Mouse (Mus musculus): Measurements from ENCODE around the gene F2r.

The F2r gene

DNA sequence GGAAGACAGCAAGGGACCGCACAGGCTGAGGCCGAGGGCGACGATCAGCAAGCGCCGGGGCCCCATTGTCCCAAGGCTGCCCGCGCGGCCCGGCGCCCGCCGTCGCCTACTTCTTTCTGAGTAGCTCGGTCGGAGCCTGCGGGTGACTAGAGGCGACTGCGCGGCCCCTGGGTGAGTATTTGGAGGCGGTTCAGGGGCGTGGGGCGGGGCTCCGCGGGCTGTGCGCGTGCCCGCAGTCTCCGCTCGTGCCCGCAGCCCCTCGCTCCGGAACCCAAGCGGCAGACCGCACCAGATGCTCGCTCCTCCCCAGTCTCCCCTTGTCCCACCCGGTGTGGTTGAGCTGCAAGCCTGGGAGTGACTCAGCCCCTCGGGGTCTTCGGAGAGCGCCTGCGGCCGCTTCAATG is at the start of gene F2r:
F2r (minus strand) TSS at position 179 of the 404 bp plus-strand sequence.
- peak; percentile 91 for DNase-seq

DNA sequence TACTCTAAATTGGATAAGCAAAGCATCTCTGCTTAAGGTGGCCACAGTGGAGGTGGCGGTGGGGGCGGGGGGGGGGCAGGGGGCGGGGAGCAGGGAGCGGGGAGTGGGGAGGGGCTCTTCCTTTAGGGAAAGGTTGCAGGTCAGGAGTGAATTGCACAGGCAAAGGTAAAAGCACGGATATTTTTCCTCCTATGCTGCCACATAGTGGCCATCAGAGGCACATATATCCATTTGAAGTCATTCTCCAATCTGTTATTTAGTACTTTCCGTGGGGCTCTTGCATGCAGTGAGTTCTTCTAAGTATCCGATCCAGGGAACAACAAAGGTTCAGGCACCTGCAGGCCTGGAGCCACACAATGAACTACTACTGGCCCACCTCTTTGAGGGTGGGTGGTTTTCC is 49.0 kb upstream of the F2r start:
- DNase-seq = peak; percentile 43

DNA sequence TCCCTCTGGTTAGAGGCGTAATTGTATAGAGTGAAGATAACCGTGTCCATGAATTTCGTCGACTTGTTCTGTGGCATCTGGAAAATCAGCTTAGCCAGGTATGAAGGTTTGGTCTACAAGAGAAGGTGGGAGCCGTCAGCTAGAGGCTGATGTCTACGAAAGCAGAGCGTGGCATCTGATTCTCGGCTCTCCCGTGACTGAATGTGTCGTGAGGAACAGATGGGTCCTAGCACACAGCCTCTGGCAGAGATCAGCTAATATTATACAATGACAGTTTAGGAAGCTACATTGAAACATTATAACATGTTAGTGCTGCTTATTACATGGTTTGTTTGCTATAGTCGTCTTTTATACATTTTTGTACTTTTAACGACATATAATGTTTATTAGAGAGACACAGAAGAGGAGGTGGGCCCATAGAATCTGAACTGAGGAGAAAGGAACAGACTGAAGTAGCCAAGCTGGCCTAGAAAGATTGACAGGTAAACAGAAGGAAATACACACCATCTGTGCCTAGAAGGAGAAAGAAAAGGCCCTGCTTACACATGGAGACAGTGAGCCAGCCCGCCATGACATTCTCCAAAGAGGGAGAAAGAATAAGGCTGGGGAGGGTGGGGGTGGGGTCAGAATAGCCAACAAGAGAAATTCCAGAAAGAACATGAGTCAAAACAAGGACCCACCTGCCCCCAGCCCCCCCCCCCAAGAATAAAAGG is 47.5 kb upstream of the F2r start:
- DNase-seq = no peak

DNA sequence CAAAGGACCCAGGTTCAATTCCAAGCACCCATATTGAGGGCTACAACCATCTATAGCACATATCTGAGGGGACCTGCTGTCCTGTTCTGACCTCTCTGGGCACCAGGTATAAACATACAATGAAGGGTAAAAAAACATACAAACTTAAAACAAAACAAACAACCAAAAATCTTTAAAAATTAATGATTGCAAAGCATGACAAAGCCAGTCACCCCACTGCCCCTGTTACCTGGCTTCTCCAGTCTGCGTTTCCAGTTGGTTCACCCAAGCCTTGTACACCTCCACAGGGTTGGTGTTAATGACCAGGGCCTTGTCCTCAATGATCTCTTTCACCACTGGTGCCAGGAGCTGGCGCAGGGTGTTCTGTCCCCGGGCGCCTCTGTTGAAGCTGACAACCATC is 45.5 kb upstream of the F2r start:
- DNase-seq = no peak

DNA sequence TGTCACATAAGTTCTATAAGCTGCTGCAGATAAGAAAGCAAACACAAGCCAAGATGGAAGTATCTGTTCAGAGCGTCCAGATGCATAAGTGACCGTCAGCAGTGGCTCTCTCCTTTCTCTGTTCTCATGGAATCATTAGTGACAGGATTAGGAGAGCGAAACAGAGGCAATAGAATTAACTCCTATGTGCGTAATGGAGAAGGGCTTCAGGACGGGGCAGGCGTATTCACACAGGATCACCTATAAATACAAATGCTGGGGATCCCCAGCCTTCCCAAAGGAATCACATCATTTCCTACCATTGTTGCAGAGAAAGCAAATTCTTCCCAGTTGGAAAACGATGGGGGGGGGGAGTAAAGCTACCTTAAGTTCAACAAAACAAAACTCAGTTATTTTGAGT is 41.1 kb upstream of the F2r start:
- DNase-seq = no peak

DNA sequence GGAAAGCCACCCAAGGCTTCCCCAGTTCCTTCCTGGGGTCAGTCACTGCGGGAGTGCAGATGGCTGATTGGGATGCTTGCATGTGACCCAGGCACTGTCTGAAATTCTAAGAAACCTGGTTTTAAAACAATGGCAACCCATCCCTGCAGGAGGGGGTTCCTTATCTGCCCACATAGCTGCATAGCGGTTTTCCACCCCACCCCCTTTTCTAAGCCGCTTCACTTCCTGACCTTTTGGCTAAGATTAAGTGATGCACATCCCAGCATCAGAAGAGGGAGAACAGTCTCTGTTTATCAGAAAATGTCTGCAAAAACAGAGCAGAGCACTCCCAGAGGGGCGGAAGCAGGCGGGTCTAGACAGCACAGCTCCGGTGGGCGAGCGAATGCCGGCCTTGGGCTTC is 38.9 kb upstream of the F2r start:
- DNase-seq = no peak

DNA sequence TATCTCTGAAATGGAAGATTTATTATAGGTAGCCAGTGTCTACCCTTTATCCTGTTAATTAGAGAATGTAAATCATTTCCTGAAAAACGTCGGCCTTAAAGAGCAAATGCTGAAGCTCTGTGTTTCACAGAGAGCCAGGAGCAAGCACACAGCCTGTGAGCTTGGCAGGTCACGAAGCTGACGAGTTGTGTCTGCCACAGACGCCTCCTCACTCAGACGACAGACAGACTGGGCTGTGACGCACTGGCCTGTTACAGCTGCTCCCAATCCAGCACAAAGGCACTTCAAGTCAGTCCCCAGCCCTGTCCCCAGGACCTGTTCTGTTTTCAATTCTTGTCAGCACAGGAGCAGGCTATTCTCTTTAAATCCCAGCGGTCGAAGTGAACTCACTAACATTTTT is 37.0 kb upstream of the F2r start:
- peak; percentile 60 for DNase-seq

DNA sequence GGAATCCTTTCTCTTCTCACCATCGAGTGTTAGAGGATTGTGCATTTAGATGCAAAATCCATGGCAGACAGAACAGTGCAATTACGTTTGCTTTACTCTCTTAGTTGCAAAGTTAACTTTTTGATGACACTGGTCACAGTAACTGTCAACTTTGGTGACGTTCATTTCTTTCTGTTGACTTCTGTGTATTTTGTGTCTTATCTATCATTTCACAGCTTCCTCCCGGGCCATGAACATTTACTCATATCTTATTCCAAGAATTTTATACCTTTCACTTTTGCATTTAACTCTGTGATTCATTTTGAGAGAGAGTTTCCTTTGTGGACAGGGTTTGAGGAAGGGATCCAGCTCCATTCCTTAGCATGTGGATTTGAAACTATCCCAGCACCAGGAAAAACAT is 35.4 kb upstream of the F2r start:
- DNase-seq = no peak

DNA sequence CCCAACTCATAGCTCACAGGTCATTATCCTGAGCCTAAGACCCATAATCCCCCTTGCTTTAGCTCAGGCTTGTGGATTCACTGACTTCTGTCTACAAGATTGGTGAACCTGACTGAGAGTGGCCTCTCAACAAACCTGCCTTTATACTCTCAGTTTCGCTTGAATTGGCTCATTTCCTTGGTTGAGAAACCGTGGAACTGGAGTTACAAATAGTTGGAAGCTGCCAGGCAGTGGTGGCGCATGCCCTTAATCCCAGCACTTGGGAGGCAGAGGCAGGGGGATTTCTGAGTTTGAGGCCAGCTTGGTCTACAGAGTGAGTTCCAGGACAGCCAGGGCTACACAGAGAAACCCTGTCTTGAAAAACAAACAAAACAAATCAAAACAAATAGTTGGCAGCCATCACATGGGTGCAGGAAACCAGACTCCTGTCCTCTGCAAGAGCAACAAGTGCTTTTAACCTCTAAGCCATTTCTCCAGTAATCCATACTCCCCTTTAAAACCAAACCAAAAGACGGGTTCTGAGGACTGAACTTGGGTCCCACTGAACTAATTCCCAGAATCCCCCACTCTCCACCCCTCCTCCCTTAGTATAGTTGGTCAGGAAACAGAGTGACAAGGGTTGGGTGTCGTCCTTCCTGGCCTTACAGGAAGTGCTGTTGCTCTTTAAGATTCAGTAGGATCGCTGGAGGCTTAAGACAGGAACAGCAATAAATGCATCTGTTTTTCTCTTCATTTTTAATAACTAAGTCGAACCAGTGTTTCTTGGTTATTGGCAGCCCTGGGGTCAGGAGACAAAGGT is 33.8 kb upstream of the F2r start:
- DNase-seq = peak; percentile 25

DNA sequence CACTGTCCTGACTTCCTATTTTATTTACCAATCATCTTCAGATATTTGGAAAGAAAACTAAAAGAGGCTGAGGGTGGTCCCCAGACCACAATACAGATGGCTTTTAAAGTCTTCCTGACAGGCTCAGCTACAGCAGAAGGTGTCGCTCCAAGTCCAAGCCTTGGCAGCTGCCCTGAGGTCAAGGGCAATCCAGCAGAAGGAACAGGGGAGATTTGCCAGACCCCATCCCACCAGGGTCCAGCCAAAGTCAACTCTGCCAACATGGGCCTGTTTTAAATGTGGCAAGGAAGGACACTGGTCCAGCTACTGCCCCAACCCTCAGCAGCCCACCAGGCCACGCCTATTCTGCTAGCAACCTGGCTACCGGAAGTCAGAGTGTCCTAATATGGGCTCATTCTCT is 31.7 kb upstream of the F2r start:
- no peak for DNase-seq

DNA sequence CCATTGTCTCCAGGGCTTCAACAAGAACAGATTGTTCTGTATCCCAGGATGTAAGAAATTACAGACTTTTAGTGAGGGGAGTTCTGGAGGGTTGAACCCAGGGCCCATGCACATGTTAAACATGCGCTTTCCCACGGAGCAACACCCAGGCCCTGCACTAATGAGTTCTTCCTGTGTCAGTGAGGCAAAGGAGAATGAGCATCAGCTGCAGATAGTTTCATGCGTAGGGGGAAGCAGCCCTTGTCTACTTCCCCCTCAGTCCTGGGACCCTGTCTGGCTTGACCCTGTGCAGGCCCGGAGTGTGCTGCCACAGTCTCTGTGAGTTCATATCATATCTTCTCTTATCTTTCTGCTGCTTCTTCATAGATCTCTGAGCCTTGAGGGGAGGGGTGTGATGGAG is 29.0 kb upstream of the F2r start:
- DNase-seq = no peak

DNA sequence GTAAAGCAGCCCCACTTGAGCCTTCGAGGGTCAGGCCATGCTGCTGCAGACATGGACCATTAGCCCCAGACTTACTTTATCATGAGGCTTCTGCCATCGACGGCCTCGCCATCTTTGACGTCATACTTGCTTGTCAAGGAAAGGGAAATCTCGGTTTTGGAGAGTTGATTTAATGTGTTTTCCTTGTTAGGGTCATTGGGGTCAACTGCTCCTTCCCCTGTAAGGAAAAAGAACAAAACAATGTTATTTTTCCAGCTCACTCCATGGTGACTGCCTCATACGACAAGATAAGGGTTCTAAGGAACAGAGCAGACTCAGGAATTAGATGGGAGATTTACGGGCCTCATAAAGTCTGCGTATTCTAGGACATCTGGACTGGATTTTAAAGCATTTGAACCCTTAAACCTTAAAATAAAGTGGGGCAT is 28.4 kb upstream of the F2r start:
- no peak for DNase-seq

DNA sequence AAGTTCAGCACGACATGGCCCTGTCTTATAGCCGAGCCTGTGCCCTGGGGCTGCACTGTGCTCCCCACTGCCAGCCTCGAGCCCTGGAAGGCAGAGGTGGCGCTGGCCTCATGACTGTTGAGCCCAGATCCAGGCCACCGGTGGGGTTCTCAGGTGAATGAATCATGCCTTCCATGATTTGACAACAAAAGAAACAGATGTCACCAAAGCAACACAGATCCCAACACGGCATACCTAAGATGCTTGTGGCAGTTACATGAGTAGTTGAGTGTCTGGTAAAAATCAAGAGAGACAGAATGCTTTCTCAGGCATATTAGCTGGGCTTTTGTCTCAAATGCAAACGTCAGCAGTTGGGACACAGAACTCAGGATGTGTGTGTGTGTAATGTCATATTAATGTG is 25.5 kb upstream of the F2r start:
- no peak for DNase-seq

DNA sequence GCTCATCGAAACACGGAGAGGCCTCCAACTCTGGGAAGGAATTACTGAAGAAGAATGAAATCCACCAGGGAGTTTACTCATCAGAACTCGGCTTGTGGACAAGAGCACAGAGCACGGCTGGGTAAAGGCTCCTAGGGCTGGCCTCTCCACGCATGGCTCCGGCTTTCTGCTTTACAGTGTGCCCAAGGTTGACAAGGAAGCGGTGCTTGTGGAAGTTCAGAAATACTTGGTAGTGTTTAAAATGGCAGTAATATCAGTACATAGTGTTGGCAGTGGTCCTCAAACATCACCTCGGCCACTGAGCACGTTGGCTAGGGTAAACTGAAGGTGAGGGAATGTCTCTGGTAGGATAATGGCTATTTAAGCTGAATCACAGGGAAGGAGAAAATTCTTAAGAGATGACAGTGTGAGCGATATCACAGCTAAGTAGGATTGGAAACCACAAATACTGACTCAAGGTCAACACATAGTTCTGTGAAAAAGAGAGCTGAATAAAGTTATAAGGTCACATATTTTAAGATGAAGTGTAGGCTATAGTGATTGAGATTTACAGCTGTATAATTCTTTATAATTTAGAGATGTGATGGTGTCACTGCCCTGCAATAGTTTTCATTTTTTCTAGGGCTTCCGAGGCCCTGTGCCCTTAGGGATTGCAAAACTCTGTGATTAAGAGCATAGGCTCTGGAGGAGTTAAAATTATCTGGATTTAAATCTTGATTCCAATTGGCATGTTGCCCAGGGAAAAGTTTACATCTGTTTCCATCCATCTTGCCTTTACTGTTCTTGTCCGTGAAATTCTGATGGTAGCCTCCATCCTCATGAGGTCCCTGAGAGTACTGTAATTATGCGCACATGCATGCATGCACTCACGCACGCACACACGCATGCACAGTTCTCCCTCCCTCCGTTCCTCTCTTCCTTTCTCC is 23.0 kb upstream of the F2r start:
- DNase-seq = no peak

DNA sequence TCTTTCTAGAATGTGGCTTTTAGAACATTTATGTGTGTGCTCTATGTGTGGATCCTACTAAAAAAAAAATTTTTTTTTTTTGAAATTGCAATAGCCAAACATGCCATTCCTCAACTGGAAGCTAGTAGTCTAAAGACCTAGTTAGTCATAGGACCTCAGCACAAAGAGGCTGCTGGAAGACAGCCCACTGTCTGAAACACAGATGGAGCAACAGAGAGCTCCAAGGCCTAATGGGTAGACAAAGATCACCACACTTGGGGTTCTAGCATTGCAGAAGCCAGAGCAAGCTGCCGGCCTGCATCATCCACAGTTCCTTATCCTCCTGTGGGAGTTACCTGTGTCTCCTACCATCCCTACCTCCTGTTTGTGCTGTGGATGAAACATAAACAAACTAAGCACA is 22.1 kb upstream of the F2r start:
- peak; percentile 29 for DNase-seq

DNA sequence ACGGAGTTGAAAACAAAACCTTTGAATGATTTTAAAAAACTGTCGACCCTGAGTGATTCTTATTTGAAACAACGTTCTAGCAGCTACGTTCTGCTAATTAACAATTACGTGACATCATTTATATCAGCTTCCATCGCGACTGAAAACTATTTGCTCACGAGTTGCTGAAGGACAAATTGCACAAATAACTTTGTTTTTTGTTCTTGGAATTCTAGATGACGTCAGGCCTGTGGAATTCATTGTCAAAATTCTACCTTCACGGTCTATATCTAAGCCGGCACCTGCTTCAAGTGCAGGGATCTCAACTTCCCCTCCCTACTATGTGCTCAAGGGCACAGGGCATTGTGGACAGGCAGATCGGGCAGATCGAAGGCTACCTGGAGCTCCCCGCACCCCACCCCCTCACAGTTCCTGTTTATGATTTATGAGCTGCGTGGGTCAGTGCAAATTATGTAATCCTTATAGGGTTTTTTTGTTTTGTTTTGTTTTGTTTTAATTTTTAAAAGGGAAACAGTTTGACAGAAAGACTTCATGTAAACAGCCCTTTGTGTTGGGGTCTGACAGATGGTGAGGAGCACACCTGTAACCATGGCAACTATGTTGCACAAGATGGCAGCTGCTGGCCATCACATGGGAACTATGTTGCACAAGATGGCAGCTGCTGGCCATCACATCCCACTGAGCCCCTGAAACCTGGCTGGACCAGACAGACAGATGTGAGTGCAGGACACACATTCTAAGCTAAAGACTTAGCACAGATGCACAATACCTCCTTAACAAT is 21.2 kb upstream of the F2r start:
- DNase-seq = peak; percentile 75

DNA sequence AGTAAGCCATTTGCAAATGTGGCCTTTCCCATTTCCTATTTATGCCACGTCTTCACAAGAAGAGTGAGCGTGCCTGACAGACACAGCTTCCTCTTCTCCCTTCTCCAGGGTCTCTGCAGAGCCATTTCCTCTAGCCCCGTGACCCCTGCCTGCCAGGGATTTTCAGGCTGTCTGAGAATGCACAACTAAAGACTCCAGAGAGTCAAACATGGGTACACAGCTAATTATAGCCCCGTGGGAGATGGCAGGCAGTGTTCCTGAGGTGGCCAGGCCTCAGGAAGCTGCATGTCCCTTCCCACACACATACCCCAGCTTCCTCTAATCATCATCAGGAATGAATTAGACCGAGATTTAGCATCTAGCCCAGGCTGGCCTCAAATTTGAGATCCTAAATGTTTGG is 20.6 kb upstream of the F2r start:
- DNase-seq = peak; percentile 69

DNA sequence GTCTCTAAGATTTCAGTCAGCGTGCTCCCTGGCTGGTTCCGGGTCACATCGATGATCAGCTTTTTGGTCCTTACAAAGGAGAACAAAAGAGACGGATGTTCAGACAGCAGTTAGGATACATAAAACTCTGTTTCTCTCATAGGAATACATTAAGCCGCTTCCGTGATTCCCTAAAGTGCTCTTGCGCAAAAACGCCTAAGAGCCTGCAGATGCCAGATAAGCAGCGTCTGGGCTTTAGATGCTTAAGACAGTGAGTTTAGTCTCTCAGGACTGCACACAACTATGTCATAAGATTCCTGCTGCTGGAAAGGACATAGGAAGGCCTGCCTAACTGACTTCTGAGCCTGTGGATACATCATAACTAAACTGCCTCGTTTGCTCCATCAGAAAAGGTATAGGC is 19.4 kb upstream of the F2r start:
- DNase-seq = no peak

DNA sequence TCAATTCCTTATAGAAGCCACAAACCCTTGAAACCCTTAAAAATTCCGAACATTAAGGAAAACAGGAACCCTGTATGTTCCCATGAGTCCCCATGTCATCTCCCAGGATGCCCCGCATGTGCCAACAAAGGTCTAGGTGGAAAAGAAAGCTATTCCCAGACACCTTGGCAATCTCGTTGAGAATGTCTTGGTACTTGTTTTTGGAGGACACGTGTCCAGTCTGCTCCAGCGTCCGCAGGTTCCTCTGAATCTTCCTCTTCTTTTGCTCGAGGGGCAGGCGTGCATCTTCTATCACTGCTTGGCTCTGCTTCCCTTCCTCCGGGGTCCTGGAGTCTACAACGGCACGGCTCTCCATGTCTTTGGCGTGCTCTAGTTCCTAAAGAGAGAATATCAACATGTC is 17.0 kb upstream of the F2r start:
- DNase-seq = no peak

DNA sequence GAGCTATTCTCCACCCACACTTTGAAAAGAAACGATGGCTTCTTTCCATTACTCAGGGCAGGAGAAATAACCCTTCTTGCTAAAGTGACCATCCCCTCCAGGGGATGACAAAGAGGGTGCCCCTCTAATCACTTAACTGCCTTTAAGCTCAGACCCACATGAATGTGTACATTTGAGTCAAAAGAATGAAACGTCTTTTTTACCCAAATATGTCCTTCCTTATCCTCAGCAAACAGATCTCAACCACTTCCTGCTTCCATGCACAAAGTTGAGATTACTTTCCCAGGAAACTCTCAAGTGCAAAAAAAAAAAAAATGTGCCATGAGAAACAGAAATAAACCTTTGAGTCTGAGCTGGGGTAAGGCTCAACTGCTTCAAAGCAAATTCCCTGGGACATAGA is 16.2 kb upstream of the F2r start:
- no peak for DNase-seq

DNA sequence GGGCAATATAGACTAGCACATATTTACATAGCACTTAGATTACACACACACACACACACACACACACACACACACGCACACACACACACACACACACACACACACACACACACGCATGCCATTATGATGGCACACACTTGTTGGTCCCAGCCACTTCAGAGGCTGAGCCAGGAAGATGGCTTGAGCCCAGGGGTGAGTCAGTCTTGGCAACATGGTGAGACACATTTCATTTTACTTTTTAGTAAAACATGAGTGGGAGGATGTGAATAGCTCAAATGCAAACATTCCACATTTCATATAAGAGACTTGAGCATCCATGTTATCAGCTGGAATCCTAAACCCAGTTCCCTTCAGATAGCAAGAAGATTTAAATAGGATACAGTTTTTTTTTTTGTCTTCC is 15.1 kb upstream of the F2r start:
- DNase-seq = peak; percentile 57

DNA sequence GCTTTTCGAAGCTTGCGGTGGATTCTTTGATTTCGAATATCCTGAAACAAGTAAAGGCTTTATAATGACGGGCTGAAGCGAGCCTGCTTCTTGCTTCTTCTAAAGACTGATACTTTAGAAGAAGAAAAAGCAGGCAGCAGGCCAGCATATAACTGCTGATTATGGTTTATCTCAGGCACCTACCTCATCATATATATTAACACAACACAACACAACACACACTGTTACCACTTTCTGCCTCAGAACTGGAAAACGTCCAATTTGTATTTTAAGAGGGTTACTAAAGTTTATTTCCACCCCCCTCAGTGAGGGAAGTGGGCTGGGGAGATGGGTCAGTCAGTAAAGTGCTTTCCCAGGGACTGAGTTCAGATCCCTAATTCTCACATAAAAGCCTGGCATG is 13.9 kb upstream of the F2r start:
- no peak for DNase-seq

DNA sequence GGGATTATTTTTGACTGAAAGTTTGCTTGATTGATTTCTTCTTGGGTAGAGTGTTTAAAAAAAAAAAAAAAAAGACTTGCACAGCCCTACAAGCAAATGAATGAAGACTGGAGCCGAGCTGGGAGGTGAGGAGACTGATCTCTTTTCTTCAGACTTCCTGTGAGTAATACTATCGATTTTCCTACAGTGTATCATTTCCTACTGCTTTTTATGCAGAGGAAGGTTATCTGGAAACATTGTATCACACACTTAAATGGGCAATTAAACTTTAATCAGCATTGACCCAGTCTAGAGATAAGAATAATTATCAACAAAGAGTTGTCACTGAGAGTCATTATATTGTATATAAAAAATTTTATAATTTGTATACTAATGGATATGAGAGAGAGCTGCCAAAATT is 12.5 kb upstream of the F2r start:
- no peak for DNase-seq

Measured in lung, postnatal 10 days (tissue).